In genomic region chr17:44792218-44792917, GRCm38 (mm10) we compare ENCODE assay signal across 17 mouse cellular contexts. TPM values are rescaled to one million over a fixed set of nuclear protein-coding genes. Genes with fewer than 3 reads are reported as not detected.
DNase-seq lines count a peak whose midpoint lies in the region; ATAC-seq lines count a peak whose summit lies in the region.
"Had no signal": no experiment of that assay in that cellular context is flagged by ENCODE, and none has a peak within 500 bp of the region (broad histone marks: within the 10 kb centered on the region; RNA-seq: fewer than 3 reads in every experiment).

No protein-coding gene starts in this region.

- H3K36me3 ChIP-seq in neural tube, embryonic 15.5 days = no peaks in the 10 kb centered on the region

- no peak overlapping the region for H3K4me3 ChIP-seq in neural tube, embryonic 15.5 days (replicated peaks)
- H3K4me3 ChIP-seq: forebrain, embryonic 12.5 days had no signal

- no peak for ATAC-seq in neural tube, embryonic 15.5 days (ENCODE audit: low FRiP score)
- ATAC-seq: intestine, embryonic 16.5 days had no signal

- intact Hi-C loops in left cerebral cortex, postnatal 25 days (cut with DNase I) = loop anchor here (5.0 kb wide), 1 partner anchor 55 kb away; no protein-coding TSS in a partner anchor

- H3K4me2 ChIP-seq in neural tube, embryonic 15.5 days = no peak overlapping the region
- H3K4me2 ChIP-seq: forebrain, embryonic 12.5 days; hindbrain, embryonic 14.5 days had no signal

- DNase-seq in layer of hippocampus, adult 11-12 months (ENCODE audit: low spot score) = peak; percentile 36
- DNase-seq in layer of hippocampus, postnatal 10 days (ENCODE audit: low spot score in 2 of 2) = no peak
- DNase-seq in right cerebral cortex, adult 2 months (ENCODE audit: low spot score in 2 of 2) = peak; percentile 64 to 75
- no peak for DNase-seq in right cerebral cortex, postnatal 14 days
- peak; percentile 51 to 86 for DNase-seq in left cerebral cortex, postnatal 25 days (ENCODE audit: low spot score in 2 of 2)
- no peak for DNase-seq in cerebellum, adult 9-11 months
- DNase-seq: cerebellum, adult 18-20 months; heart, postnatal 10 days; lung, postnatal 36 days; midbrain, embryonic 14.5 days had no signal

- H3K4me1 ChIP-seq in neural tube, embryonic 15.5 days = no peaks in the 10 kb centered on the region

- no peaks in the 10 kb centered on the region for H3K9me3 ChIP-seq in neural tube, embryonic 15.5 days (replicated peaks)
- H3K9me3 ChIP-seq: forebrain, embryonic 12.5 days; G1E had no signal

- WGBS in neural tube, embryonic 15.5 days = 94% methylated on average over 12 of the region's 12 CpGs

- H3K27ac ChIP-seq in neural tube, embryonic 15.5 days (replicated peaks) = no peak overlapping the region
- H3K27ac ChIP-seq: forebrain, embryonic 12.5 days; hindbrain, embryonic 14.5 days; kidney, postnatal 0 days; liver, embryonic 14.5 days had no signal

- no peaks in the 10 kb centered on the region for H3K27me3 ChIP-seq in neural tube, embryonic 15.5 days (replicated peaks)
- H3K27me3 ChIP-seq: forebrain, embryonic 12.5 days had no signal

- no peak overlapping the region for H3K9ac ChIP-seq in neural tube, embryonic 15.5 days (replicated peaks)
- H3K9ac ChIP-seq: forebrain, embryonic 12.5 days; hindbrain, embryonic 14.5 days; liver, embryonic 14.5 days had no signal

RNA-seq across cellular contexts. Expression of gene Supt3, which starts 15.4 kb away (rescaled TPM):
- 10 to 100 TPM; 14.4 to 16.6 TPM for total RNA-seq in layer of hippocampus, postnatal 10 days (2021)
- 10 to 100 TPM; 13.2 TPM for total RNA-seq in left cerebral cortex, postnatal 25 days (2021)
- 24.5 and 26.3 TPM in 2 replicates for polyA plus RNA-seq in neural tube, embryonic 15.5 days (2015; fragmentation: Nextera tagmentation; extraction: Ambion mirVana)

RNA-seq across cellular contexts. Expression of gene Runx2, which starts 22.2 kb away (rescaled TPM):
- total RNA-seq in layer of hippocampus, postnatal 10 days (2021) = 1 to 10 TPM; 5.7 to 6.8 TPM
- 1 to 10 TPM; 7.9 to 8.9 TPM for total RNA-seq in left cerebral cortex, postnatal 25 days (2021)
- polyA plus RNA-seq in neural tube, embryonic 15.5 days (2015; fragmentation: Nextera tagmentation; extraction: Ambion mirVana) = 0.68 and 1.3 TPM in 2 replicates

Comparison
In these comparisons a context has a peak if more than half of its experiments do, and no peak if none do; other contexts are left out.
1. DNase-seq: peak in layer of hippocampus, adult 11-12 months (single experiment), right cerebral cortex, adult 2 months (2 of 2) and left cerebral cortex, postnatal 25 days (2 of 2); none in layer of hippocampus, postnatal 10 days (0 of 2), right cerebral cortex, postnatal 14 days (single experiment) and cerebellum, adult 9-11 months (single experiment).